Mouse (Mus musculus): Measurements from ENCODE around the gene Retnlb. TPM values are rescaled to one million over a fixed set of nuclear protein-coding genes. Genes with fewer than 3 reads are reported as not detected.
"Not testable (repeated sequence)": the region's sequence is repeated elsewhere in the genome, so short reads cannot be mapped to it uniquely, and the experiment has no call there.

The Retnlb gene
- polyA plus RNA-seq, 1 experiment from 2014 or later, result 0.45 TPM

- H3K36me3 ChIP-seq, result no peaks in the 10 kb centered on the region
- WGBS, result 22% methylated on average over 7 of the region's 7 CpGs
- no peaks in the 10 kb centered on the region for H3K9me3 ChIP-seq
- H3K27me3 ChIP-seq, result no peaks in the 10 kb centered on the region
- no peak overlapping the region for H3K4me3 ChIP-seq
- peaks cover 9% of the 10 kb centered on the region; the same call in 1 of the 2 replicates for H3K4me1 ChIP-seq
- no peak overlapping the region; the same call in 1 of the 2 replicates for H3K27ac ChIP-seq
- H3K4me2 ChIP-seq, result no peak overlapping the region
- H3K9ac ChIP-seq, result no peak overlapping the region
- no peak for ATAC-seq (ENCODE audit: borderline replicate concordance, extremely low read depth, low FRiP score, low TSS enrichment)
Observed at GRCm38 (mm10) chr16:48811881-48812436, 4.7 kb upstream of the Retnlb start.

GRCm38 (mm10) chr16:48818524-48818923 is 1.9 kb downstream of the Retnlb start:
- Histone ChIP-seq H3K4me3 (no peak overlapping the region), H3K27me3 (no peaks in the 10 kb centered on the region), H3K9ac (no peak overlapping the region), H3K9me3 (no peaks in the 10 kb centered on the region), H3K27ac (no peak overlapping the region), H3K4me2 (no peak overlapping the region), H3K36me3 (no peaks in the 10 kb centered on the region), H3K4me1 (no peaks in the 10 kb centered on the region)
- no peak for ATAC-seq (ENCODE audit: borderline replicate concordance, extremely low read depth, low FRiP score, low TSS enrichment)
- WGBS, result 93% methylated on average over 6 of the region's 6 CpGs

DNA sequence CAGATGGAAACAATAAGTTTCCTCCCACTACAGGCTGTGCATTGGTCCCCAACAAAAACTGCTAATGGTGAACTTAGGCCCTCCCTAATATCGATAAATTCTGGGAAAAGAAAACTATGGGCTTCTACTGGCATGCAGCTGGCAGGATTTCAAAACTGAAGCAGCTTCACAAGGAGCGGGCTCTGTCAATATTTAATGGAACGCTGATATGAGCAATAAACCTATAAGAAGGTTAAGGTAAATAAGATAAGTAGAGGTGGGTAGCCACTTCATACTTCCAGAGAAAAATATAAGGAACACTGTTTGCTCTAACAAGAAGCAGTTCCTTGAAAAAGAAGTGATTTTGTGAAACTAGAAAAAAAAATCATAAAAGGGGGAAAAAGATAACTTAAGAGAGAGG is 9.8 kb downstream of the Retnlb start:
- no peak overlapping the region for H3K4me3 ChIP-seq
- 38% methylated on average over 3 of the region's 3 CpGs for WGBS
- peak; percentile 69 for ATAC-seq (ENCODE audit: borderline replicate concordance, extremely low read depth, low FRiP score, low TSS enrichment)
- H3K27me3 ChIP-seq, result no peaks in the 10 kb centered on the region
- no peaks in the 10 kb centered on the region for H3K9me3 ChIP-seq
- no peaks in the 10 kb centered on the region for H3K36me3 ChIP-seq
- no peak overlapping the region for H3K9ac ChIP-seq
- H3K4me1 ChIP-seq, result no peaks in the 10 kb centered on the region
- H3K27ac ChIP-seq, result peak overlapping the region; percentile 59
- H3K4me2 ChIP-seq, result no peak overlapping the region

GRCm38 (mm10) chr16:48827625-48828024 is 11.0 kb downstream of the Retnlb start:
- no peaks in the 10 kb centered on the region for H3K9me3 ChIP-seq
- no peaks in the 10 kb centered on the region for H3K27me3 ChIP-seq
- H3K4me2 ChIP-seq, result no peak overlapping the region
- H3K4me3 ChIP-seq, result no peak overlapping the region
- H3K9ac ChIP-seq, result no peak overlapping the region
- no peaks in the 10 kb centered on the region for H3K36me3 ChIP-seq
- H3K4me1 ChIP-seq, result no peaks in the 10 kb centered on the region
- 42% methylated on average over 1 of the region's 1 CpGs for WGBS
- H3K27ac ChIP-seq, result no peak overlapping the region
- no peak for ATAC-seq (ENCODE audit: borderline replicate concordance, extremely low read depth, low FRiP score, low TSS enrichment)

GRCm38 (mm10) chr16:48829060-48829459 is 12.4 kb downstream of the Retnlb start:
- no peak overlapping the region for H3K4me2 ChIP-seq
- no peaks in the 10 kb centered on the region for H3K27me3 ChIP-seq
- H3K27ac ChIP-seq, result no peak overlapping the region
- H3K9me3 ChIP-seq, result no peaks in the 10 kb centered on the region
- H3K36me3 ChIP-seq, result no peaks in the 10 kb centered on the region
- H3K4me3 ChIP-seq, result no peak overlapping the region
- H3K9ac ChIP-seq, result no peak overlapping the region
- WGBS, result 68% methylated on average over 4 of the region's 4 CpGs
- H3K4me1 ChIP-seq, result no peaks in the 10 kb centered on the region
- no peak for ATAC-seq (ENCODE audit: borderline replicate concordance, extremely low read depth, low FRiP score, low TSS enrichment)

GRCm38 (mm10) chr16:48832055-48832454 is 15.4 kb downstream of the Retnlb start:
- Histone ChIP-seq H3K36me3 (no peaks in the 10 kb centered on the region), H3K9ac (no peak overlapping the region), H3K4me1 (no peaks in the 10 kb centered on the region), H3K27me3 (no peaks in the 10 kb centered on the region), H3K27ac (no peak overlapping the region), H3K4me2 (no peak overlapping the region), H3K9me3 (no peaks in the 10 kb centered on the region), H3K4me3 (no peak overlapping the region)
- ATAC-seq (ENCODE audit: borderline replicate concordance, extremely low read depth, low FRiP score, low TSS enrichment), result no peak
- 68% methylated on average over 8 of the region's 8 CpGs for WGBS

DNA sequence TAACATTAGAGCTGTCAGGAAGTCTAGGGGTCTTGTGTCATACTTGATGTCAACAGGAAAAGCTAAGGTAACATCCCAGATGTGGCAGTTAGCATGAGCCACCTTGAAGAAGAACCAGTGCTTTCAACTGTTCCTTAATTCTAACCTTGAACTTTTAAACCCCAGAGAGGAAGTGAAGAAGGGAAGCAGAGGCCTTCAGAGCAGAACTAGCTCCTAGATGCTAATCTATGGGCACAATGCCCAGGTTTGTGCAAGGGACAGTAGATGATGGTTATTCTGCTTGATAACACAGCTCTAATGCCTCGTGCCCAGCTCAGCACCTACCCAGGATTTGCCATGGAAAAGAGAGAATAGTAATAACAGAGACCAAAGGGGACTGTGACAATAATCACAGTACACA is 17.0 kb downstream of the Retnlb start:
- 48% methylated on average over 1 of the region's 1 CpGs for WGBS
- not testable (repeated sequence) for H3K36me3 ChIP-seq; ATAC-seq (ENCODE audit: borderline replicate concordance, extremely low read depth, low FRiP score, low TSS enrichment); H3K4me3 ChIP-seq; H3K9ac ChIP-seq; H3K4me2 ChIP-seq; H3K9me3 ChIP-seq; H3K4me1 ChIP-seq; H3K27ac ChIP-seq; H3K27me3 ChIP-seq

GRCm38 (mm10) chr16:48842266-48842665 is 25.6 kb downstream of the Retnlb start, which contains the start of gene Retnla:
Gene Retnla (plus strand): TSS chr16:48842551.
- Histone ChIP-seq H3K4me3 (no peak within 1 kb of the TSS), H3K36me3 (no peaks in the 10 kb centered on the region), H3K9ac (no peak within 1 kb of the TSS), H3K4me1 (no peaks in the 10 kb centered on the region), H3K27me3 (no peaks in the 10 kb centered on the region), H3K27ac (no peak within 1 kb of the TSS), H3K4me2 (no peak within 1 kb of the TSS), H3K9me3 (no peaks in the 10 kb centered on the region)
- WGBS, result 71% methylated on average over 3 of the region's 3 CpGs
- ATAC-seq (ENCODE audit: borderline replicate concordance, extremely low read depth, low FRiP score, low TSS enrichment), result no peak

- no peaks in the 10 kb centered on the region for H3K9me3 ChIP-seq
- no peak overlapping the region for H3K27ac ChIP-seq
- ATAC-seq (ENCODE audit: borderline replicate concordance, extremely low read depth, low FRiP score, low TSS enrichment), result no peak
- no peaks in the 10 kb centered on the region for H3K4me1 ChIP-seq
- no peaks in the 10 kb centered on the region for H3K36me3 ChIP-seq
- no peak overlapping the region for H3K4me3 ChIP-seq
- 82% methylated on average over 4 of the region's 4 CpGs for WGBS
- no peak overlapping the region for H3K9ac ChIP-seq
- H3K27me3 ChIP-seq, result no peaks in the 10 kb centered on the region
- H3K4me2 ChIP-seq, result no peak overlapping the region
Observed at GRCm38 (mm10) chr16:48843671-48844386, 27.2 kb downstream of the Retnlb start.

GRCm38 (mm10) chr16:48865004-48865403 is 48.3 kb downstream of the Retnlb start:
- not testable (repeated sequence) for H3K9me3 ChIP-seq, H3K27me3 ChIP-seq
- 86% methylated on average over 1 of the region's 1 CpGs for WGBS

DNA sequence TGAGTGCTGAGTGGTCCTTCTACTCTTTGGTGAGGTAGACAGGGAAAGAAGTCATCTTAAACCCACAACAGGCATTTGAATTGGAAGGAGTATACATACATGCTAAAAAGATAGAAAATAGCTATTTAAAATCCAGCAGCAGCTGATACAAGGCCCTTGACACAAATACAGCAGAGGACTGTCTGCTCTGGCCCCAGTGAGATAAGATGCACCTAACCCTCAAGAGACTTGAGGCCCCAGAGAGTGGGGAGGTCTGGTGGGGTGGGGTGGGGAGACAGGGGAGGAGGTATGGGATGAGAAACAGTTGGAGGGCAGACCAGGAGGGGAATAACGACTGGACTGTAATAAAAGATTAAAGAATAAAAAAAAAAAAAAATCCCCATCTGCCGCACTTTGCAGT is 51.0 kb downstream of the Retnlb start:
- H3K27me3 ChIP-seq, result no peaks in the 10 kb centered on the region
- no peak overlapping the region for H3K9ac ChIP-seq
- ATAC-seq (ENCODE audit: borderline replicate concordance, extremely low read depth, low FRiP score, low TSS enrichment), result no peak
- no peaks in the 10 kb centered on the region for H3K9me3 ChIP-seq
- no peak overlapping the region for H3K27ac ChIP-seq
- no peak overlapping the region for H3K4me3 ChIP-seq
- H3K36me3 ChIP-seq, result no peaks in the 10 kb centered on the region
- WGBS, result 66% methylated on average over 2 of the region's 2 CpGs
- H3K4me1 ChIP-seq, result no peaks in the 10 kb centered on the region
- no peak overlapping the region for H3K4me2 ChIP-seq

More at GRCm38 (mm10) chr16:48865004-48865403, 48.3 kb downstream of the Retnlb start:
- not testable (repeated sequence) for H3K4me1 ChIP-seq; H3K4me2 ChIP-seq; ATAC-seq (ENCODE audit: borderline replicate concordance, extremely low read depth, low FRiP score, low TSS enrichment); H3K36me3 ChIP-seq; H3K27ac ChIP-seq; H3K4me3 ChIP-seq; H3K9ac ChIP-seq

Data from lung, embryonic 15.5 days (tissue).